Mouse (Mus musculus): ENCODE data around the gene Fam107b.

GRCm38 (mm10) chr2:3623207-3623980, 53.1 kb downstream of the Fam107b start:
- TF ChIP-seq CTCF (IDR thresholded peaks at IDR 0.05; ENCODE audit: insufficient read depth, low read length) = no peak
- TF ChIP-seq POLR2A (IDR thresholded peaks at IDR 0.05; ENCODE audit: borderline replicate concordance, extremely low read depth, low read depth, low read length) = no peak

Data from lung, adult 2 months (tissue).